Mouse (Mus musculus) midbrain, embryonic 10.5 days (tissue): Measurements from ENCODE around the gene Stpg3. TPM values are rescaled to one million over a fixed set of nuclear protein-coding genes. Genes with fewer than 3 reads are reported as not detected.

Source experiments
- DNase-seq: peaks from one replicate; pipeline ENCODE4 v3.0.0-alpha.2; 2017; ENCODE audit warnings: low spot score
- H3K27ac ChIP-seq: fragments of 300-500 bp; sonication (generic); replicated peaks from 2 replicates; pipeline ENCODE4 v1.5.1; 2016; ENCODE audit warnings: mild to moderate bottlenecking
- H3K27me3 ChIP-seq: fragments of 300-500 bp; sonication (generic); 2 replicates; pipeline ENCODE4 v1.6.1; 2016; ENCODE audit warnings: low read depth, mild to moderate bottlenecking; ENCODE audit not compliant: poor library complexity, severe bottlenecking
- H3K36me3 ChIP-seq: fragments of 300-500 bp; sonication (generic); 2 replicates; pipeline ENCODE4 v1.6.1; 2016; ENCODE audit warnings: mild to moderate bottlenecking, moderate library complexity
- H3K4me1 ChIP-seq: fragments of 300-500 bp; sonication (generic); 2 replicates; pipeline ENCODE4 v1.6.1; 2016
- H3K4me3 ChIP-seq: fragments of 300-500 bp; sonication (generic); 2 replicates; pipeline ENCODE4 v1.5.1; 2016; ENCODE audit warnings: mild to moderate bottlenecking, moderate library complexity
- H3K9me3 ChIP-seq: fragments of 300-500 bp; sonication (generic); replicated peaks from 2 replicates; pipeline ENCODE4 v1.6.1; 2016; ENCODE audit warnings: mild to moderate bottlenecking
- WGBS: fragments of 180-500 bp; shearing (Covaris S2); methylation state at CpG from one replicate; pipeline ENCODE4 v1.1.7; 2016; 5-methylcytosine and 5-hydroxymethylcytosine counted together
- polyA plus RNA-seq: library from polyadenylated mRNA; unstranded; fragments of >200 nt; fragmentation: Nextera tagmentation; extraction: Ambion mirVana; gene quantifications from 2 replicates; pipeline ENCODE4 v1.2.1, GENCODE M21; 2016

Stpg3 gene
- polyA plus RNA-seq, 1 experiment from 2014 or later = not detected

DNA sequence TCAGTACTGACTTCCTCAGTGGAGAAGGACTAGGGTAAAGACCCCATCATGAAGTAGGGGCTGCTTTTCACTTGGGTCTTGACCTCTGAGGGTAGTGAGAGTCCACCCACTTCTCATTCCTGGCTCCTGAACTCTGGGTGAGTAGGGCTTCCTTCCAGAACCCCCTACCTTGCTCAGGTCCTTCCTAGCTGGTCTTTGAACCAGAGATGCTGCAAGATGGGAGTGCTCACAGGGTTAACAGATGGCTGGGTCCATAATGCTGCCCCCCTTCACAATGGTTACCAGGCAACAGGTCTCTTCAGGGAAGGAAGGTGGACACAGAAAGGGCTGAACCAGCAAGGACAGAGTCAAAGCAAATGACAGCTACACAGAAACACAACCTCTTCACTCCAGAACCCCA, 4.0 kb upstream of the Stpg3 start, which contains the start of gene Fam166a:
Gene Fam166a (plus strand): TSS at position 301 of the 400 bp plus-strand sequence.
- no peak within 1 kb of the TSS for H3K27ac ChIP-seq
- peaks cover 19% of the 10 kb centered on the region for H3K4me1 ChIP-seq
- no peak within 1 kb of the TSS for H3K4me3 ChIP-seq
- DNase-seq = no peak
- H3K36me3 ChIP-seq = peaks cover 22% of the 10 kb centered on the region
- 0 out of 2 replicates have a peak, but pooled peaks cover 9% of the 10 kb centered on the region for H3K27me3 ChIP-seq
- no peaks in the 10 kb centered on the region for H3K9me3 ChIP-seq

DNA sequence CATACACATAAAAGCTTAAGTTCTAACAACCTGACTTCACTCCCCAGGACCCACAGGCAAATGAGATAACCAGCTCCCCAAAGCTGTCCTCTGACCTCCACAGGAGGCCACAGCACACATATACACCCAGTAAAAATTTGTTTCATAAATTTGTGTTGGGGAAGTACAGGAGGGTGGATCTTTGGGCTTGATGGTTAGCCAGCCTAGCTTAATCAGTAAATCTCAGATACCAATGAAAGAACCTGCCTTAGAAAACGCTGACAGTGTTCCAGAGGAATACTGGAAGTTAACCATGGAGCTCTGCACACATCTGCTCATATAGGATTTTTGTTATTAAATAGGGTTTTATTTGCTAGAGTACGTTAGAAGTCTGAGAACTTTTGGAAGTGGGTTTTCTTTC, 3.2 kb upstream of the Stpg3 start:
- Histone ChIP-seq H3K4me1 (peaks cover 13% of the 10 kb centered on the region), H3K27me3 (peaks cover 16% of the 10 kb centered on the region), H3K9me3 (no peaks in the 10 kb centered on the region), H3K36me3 (peaks cover 14% of the 10 kb centered on the region), H3K27ac (no peak overlapping the region), H3K4me3 (no peak overlapping the region)
- DNase-seq = no peak
- WGBS = 74% methylated on average over 2 of the region's 2 CpGs

DNA sequence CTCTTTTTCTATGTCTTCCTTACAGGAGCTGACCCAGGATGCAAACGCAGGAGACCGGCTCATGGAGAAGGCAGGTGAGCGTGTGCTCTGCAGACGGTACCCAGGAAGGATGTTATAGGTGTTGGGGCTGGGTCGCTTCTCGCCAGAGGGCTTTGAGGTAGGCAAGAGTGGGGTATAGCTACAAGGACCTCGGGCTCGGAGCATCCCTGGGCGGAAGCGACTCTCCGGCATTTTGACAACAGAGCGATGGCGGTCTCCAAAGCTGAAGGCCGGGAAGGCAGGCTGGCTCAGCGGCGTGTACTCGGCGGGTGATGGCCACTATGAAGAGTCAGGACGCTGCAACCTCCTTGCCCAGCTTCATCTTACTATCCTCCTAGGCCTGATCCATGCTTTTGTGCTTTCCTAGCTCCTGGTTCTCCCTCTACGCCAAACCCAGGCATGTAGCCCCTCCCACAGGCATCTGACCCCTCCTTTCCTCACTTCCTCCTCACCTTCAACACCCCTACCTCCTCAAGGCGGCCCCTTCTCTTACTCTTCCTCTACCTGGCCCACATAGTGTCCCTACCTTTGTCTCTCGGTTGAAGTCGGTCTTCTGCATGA, 1.1 kb downstream of the Stpg3 start:
- no peak for DNase-seq
- 68% methylated on average over 23 of the region's 23 CpGs for WGBS
- H3K27ac ChIP-seq = no peak overlapping the region

DNA sequence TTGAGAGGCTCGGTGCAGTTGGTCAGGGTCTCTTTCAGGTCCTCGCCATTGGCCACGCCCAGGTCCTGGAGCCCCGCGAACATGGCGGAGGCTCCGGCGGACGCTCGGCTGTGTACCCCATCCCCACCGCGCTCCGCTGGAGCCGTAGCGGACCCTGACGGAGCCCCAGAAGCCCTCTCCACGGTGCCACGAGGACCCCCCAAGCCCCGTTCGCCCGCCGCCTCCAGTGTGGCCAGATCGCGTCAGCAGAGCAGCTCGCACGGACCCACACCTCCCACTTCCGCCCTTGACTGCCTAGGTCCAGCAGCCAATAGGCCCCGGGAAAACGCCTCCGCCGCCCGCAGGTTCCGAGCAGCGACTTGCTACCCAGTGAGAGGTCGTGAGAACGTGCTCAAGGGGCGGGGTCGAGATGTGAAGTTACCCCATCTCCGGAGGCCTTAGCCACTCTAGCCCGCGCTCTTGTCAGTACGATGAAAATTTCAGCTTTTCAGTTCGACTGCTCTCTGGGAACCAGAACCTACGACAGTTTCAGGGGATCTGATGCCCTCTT, 3.2 kb downstream of the Stpg3 start, which contains the start of gene Nelfb:
Gene Nelfb (minus strand): TSS at position 369 of the 550 bp plus-strand sequence.
- H3K27me3 ChIP-seq = peaks cover 22% of the 10 kb centered on the region
- H3K27ac ChIP-seq = peak within 1 kb of the TSS; percentile 97
- H3K4me1 ChIP-seq = peaks cover 28% of the 10 kb centered on the region
- no peaks in the 10 kb centered on the region for H3K9me3 ChIP-seq
- DNase-seq = peak; percentile 94
- H3K4me3 ChIP-seq = peak within 1 kb of the TSS; percentile 81
- H3K36me3 ChIP-seq = peaks cover 36% of the 10 kb centered on the region
- WGBS = under 1% methylated on average over 44 of the region's 44 CpGs

More for the DNA sequence above, 1.1 kb downstream of the Stpg3 start:
- H3K4me1 ChIP-seq = peaks cover 29% of the 10 kb centered on the region
- no peak overlapping the region for H3K4me3 ChIP-seq
- peaks cover 22% of the 10 kb centered on the region for H3K27me3 ChIP-seq
- no peaks in the 10 kb centered on the region for H3K9me3 ChIP-seq
- H3K36me3 ChIP-seq = peaks cover 15% of the 10 kb centered on the region

DNA sequence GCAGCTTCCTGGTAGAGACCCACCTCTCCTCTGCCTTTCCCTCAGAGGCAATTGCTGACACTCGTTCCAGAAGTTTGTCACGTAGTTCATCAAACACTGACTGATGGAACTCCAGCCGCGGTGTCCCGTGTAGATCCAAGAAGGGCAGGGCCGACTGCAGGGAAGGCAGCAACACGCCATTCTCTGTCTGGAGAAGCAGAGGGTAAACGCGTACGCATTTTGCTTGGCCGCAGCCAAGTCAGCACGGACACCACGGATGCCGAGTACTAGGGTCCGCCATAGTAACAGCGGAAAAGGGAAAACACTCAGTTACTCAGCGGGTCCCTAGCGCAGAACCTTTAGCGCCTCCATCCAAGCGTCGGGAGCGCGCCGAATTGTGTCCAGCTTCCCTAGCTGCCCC, 3.8 kb downstream of the Stpg3 start:
- Histone ChIP-seq H3K27ac (peak overlapping the region; percentile 97), H3K27me3 (peaks cover 22% of the 10 kb centered on the region), H3K4me3 (peak overlapping the region; percentile 81), H3K4me1 (peaks cover 28% of the 10 kb centered on the region), H3K36me3 (peaks cover 41% of the 10 kb centered on the region), H3K9me3 (no peaks in the 10 kb centered on the region)
- under 1% methylated on average over 24 of the region's 24 CpGs for WGBS
- DNase-seq = no peak

DNA sequence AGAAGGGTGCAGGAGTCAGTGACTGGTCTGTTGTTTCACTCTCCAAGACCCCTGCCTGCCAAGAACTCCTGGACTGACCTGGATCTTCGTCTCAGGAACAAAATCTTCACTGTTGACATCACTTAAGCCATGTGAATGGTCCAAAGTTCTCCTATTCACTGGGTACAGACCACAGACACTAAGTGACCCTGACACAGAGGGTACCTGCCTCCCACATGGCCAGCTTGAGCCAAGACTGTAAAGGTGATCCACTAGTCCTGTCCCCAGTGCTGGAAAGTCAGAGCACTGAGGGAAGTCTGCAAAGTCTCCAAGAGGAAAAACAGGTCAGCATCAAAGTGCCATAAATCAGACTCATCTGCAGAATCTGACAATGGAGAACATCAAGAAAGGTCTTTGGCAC, 6.8 kb downstream of the Stpg3 start:
- H3K27ac ChIP-seq = no peak overlapping the region
- peaks cover 5% of the 10 kb centered on the region for H3K27me3 ChIP-seq
- peaks cover 72% of the 10 kb centered on the region for H3K36me3 ChIP-seq
- WGBS = 86% methylated on average over 1 of the region's 1 CpGs
- H3K4me3 ChIP-seq = no peak overlapping the region
- DNase-seq = no peak
- H3K9me3 ChIP-seq = no peaks in the 10 kb centered on the region
- peaks cover 28% of the 10 kb centered on the region for H3K4me1 ChIP-seq

DNA sequence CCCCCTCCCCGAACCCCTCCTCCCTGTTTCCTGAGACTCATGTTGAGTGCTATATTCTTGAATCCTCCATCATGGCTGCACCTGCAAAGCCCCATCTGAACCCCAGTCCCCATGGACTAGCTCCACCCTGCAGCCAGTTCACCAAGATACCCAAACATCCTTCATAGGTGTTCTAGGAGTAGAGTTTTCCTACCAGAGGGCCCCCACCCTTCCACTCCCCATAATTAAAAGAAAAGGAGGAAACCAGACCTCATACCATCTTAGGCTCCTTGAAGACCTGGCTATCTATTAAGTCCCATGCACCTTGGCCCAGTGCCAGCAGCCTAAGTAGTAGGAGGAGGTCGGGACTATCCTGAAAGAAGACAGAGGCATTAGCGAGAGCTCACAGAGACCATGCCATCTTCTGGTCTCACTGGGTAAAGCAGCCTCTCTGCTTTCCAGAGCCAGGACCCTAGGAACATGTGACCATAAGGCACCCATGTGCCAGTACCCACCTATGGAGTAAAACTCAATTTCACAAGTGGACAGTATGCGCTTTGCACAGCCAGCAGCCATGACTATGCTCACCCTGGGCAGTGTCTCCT, 10.7 kb downstream of the Stpg3 start:
- Histone ChIP-seq H3K27ac (no peak overlapping the region), H3K27me3 (no peaks in the 10 kb centered on the region), H3K4me1 (0 out of 2 replicates have a peak, but pooled peaks cover 1% of the 10 kb centered on the region), H3K36me3 (peaks cover 99% of the 10 kb centered on the region), H3K9me3 (no peaks in the 10 kb centered on the region), H3K4me3 (no peak overlapping the region)
- 72% methylated on average over 4 of the region's 4 CpGs for WGBS
- DNase-seq = no peak

DNA sequence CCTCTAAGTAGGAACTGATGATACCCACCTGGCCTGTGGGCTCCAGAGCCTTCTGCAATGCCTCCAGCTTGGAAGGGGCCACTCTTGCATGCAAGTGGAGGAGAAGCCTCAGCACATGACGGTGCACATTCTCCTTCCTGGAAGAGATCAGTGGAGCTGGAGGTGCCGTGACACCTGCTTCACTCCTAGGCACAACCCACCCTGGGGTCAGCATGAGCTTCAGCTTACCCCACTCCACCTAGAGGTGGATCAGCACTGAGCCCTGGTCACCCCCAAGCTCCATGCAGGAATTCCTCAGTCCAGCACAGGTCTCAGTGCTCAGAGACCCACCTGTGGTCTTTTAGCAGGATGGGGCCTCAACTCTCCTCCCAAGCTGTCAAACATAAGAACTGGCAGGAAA, 13.8 kb downstream of the Stpg3 start:
- H3K36me3 ChIP-seq = peaks cover 77% of the 10 kb centered on the region
- H3K4me3 ChIP-seq = no peak overlapping the region

DNA sequence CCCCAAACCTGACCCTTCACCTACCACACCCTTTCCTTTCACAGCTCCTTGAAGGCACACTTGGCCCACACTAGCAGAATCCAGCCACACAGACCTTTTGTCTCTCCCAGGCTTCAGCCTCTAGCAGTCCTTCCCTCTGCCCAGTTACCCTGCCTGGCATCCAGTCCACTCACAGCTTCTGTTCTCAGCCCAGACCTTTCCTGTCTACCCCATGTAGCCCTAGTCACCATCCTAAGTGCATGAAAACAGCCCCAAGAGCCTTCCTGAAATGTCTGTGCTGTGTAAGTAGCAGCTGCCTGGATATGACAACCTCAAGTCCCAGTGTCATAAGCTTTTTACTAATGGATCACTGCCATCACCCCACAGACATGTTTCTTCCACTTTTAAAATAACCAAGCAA, 16.5 kb downstream of the Stpg3 start:
- Histone ChIP-seq H3K9me3 (no peaks in the 10 kb centered on the region), H3K36me3 (peaks cover 50% of the 10 kb centered on the region), H3K27me3 (peaks cover 51% of the 10 kb centered on the region), H3K4me1 (peaks cover 33% of the 10 kb centered on the region), H3K4me3 (no peak overlapping the region), H3K27ac (no peak overlapping the region)
- no peak for DNase-seq

More for the DNA sequence above, 13.8 kb downstream of the Stpg3 start:
- WGBS = 92% methylated on average over 2 of the region's 2 CpGs
- H3K27me3 ChIP-seq = peaks cover 27% of the 10 kb centered on the region
- H3K4me1 ChIP-seq = peaks cover 16% of the 10 kb centered on the region
- H3K9me3 ChIP-seq = no peaks in the 10 kb centered on the region
- H3K27ac ChIP-seq = no peak overlapping the region
- no peak for DNase-seq

DNA sequence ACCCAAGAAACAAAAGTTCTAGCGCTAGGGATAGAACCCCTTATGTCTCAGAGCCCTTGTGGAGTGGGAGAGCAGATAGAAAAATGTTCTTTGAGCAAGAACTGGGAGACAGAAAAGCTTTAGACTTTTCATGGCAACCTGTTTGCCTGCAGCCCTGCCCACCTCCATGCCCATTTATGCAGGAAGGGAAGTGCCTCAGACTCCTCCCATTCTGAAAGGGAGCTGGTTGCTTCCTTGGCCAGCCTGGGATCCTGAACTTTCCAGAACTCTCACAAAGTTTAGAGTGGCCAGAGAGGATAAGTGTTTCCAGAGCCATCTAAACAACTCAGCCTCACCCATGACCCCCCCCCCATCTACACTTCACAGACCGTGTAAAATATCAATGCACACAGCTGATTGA, 17.2 kb downstream of the Stpg3 start:
- Histone ChIP-seq H3K4me1 (peaks cover 34% of the 10 kb centered on the region), H3K27ac (no peak overlapping the region), H3K4me3 (no peak overlapping the region), H3K27me3 (peaks cover 51% of the 10 kb centered on the region), H3K9me3 (no peaks in the 10 kb centered on the region), H3K36me3 (peaks cover 43% of the 10 kb centered on the region)
- 21% methylated on average over 2 of the region's 2 CpGs for WGBS
- DNase-seq = no peak

DNA sequence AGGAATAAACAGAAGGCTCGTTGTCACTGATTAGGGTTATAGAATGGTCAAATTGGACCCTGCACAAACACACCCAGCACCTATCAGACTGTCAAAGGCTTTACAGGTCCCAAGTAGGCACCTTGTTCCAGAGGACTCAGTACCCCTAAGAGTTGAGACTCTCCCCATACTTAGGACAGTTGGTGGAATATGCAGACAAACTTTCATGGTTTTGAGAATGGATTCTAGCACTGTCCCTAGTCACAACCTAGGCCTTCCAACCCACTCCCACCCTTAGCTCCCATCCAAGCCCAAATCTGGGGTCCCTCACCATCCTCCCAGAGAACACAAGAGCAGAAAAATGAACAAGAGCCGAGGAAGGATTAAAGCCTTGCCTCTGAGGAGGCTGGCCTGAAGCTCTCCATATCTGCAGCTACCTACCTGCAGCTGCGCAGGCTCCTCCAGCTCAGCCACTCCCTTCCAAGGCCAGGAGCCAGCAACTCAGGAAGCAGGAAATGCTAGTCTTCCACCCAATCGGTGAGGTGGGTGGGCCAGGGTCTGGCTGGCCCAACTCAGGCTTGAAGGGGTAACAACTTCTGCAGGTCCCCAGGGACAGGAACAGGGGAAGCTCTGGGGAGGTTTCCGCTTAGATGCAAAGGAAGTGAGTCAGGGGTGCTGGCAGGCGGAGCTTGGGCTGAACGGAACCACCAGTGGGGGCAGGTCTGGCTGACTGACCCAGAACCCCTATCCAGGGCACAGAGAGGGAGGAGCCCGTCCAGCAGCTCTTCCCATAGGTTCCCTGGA, 18.1 kb downstream of the Stpg3 start, which contains the start of gene Tor4a:
Gene Tor4a (minus strand): TSS at position 715 of the 783 bp plus-strand sequence.
- DNase-seq = no peak
- peaks cover 51% of the 10 kb centered on the region for H3K27me3 ChIP-seq
- whole genome bisulfite sequencing = 14% methylated on average over 8 of the region's 8 CpGs
- H3K4me3 ChIP-seq = peak within 1 kb of the TSS; percentile 39
- no peak within 1 kb of the TSS; the same call in 1 of the 2 replicates for H3K27ac ChIP-seq
- H3K36me3 ChIP-seq = peaks cover 34% of the 10 kb centered on the region
- no peaks in the 10 kb centered on the region for H3K9me3 ChIP-seq
- H3K4me1 ChIP-seq = peaks cover 34% of the 10 kb centered on the region

DNA sequence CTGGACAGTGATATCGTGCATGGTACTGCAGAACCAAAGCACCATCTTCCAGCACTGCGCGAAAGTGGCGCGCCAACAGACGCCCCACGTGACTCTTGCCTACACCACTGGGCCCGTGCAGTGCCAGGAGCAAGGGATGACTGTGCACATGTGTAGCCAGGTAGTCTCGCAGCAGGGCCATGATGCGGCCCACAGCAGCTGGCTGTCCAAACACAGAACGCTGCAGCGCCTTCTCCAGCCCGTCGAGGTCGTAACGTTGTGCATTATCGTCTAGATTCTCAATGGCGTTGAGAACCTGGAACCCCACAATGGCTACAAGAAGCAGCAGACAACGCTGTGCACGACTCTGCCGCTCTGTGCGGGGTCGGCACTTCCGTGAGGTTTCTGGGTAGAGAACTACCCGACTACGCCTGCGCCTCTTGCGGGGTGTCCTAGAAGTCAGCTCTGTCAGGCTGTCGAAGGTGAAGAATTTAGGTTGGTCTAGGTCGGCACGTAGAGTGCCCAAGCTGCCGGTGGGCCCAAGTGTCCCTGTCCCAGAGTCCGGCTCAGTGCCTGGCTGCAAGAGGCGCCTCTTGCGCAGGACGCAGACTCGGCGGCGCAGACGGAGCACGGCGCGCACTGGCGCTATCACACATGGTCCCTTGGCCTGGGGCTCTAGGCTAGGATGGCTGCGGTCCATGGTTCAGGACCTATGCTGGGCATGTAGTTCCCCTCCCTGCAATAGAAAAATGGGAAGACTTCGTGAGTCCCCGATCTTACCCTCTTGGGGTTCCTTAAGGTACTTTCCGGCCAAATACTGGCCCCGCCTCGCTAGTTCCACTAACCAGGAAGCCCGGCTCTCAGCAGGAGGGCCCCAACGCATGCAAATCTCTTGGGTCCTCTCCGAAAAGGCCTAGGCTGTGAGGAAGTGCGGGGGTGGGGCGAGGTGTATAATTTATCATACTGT, 19.0 kb downstream of the Stpg3 start:
- Histone ChIP-seq H3K4me1 (peaks cover 34% of the 10 kb centered on the region), H3K27me3 (peaks cover 51% of the 10 kb centered on the region), H3K4me3 (peak overlapping the region; percentile 39), H3K27ac (peak overlapping the region; percentile 11; the same call in 1 of the 2 replicates), H3K36me3 (peaks cover 26% of the 10 kb centered on the region), H3K9me3 (no peaks in the 10 kb centered on the region)
- WGBS = 22% methylated on average over 55 of the region's 55 CpGs
- DNase-seq = no peak
